Mouse (Mus musculus): ENCODE measurements around the gene Col9a2. TPM values are rescaled to one million over a fixed set of nuclear protein-coding genes. Genes with fewer than 3 reads are reported as not detected.

Gene Col9a2
- polyA plus RNA-seq, 1 experiment from 2014 or later = 2.9 TPM

- Histone ChIP-seq H3K36me3 (ENCODE audit: control insufficient read depth, insufficient read depth, low read length) (no peaks in the 10 kb centered on the region), H3K9me3 (ENCODE audit: control insufficient read depth, low read length) (no peaks in the 10 kb centered on the region), H3K27ac (ENCODE audit: low read depth, low read length) (peak overlapping the region; percentile 62), H3K4me2 (peak overlapping the region; percentile 33), H3K9ac (ENCODE audit: low read depth, low read length) (no peak overlapping the region), H3K4me3 (ENCODE audit: low read depth, low read length) (0 out of 2 replicates have a peak overlapping the region, but pooled peaks have one; percentile 6), H3K4me1 (replicated peaks; ENCODE audit: control insufficient read depth, insufficient read depth, low read length) (peaks cover 76% of the 10 kb centered on the region), H3K27me3 (replicated peaks; ENCODE audit: control insufficient read depth, insufficient read depth, low read length) (no peaks in the 10 kb centered on the region)
- no peak for DNase-seq (ENCODE audit: low spot score)
- WGBS = 23% methylated on average over 4 of the region's 4 CpGs
- ATAC-seq (replicated peaks; ENCODE audit: low FRiP score) = 0 out of 2 replicates have a peak, but pooled peaks have one; percentile 26
Measured at GRCm38 (mm10) chr4:121004679-121005078, 34.5 kb upstream of the Col9a2 start.

- Histone ChIP-seq H3K4me1 (replicated peaks; ENCODE audit: control insufficient read depth, insufficient read depth, low read length) (peaks cover 82% of the 10 kb centered on the region), H3K4me2 (peak overlapping the region; percentile 16; the same call in 1 of the 2 replicates), H3K9me3 (ENCODE audit: control insufficient read depth, low read length) (no peaks in the 10 kb centered on the region), H3K27ac (ENCODE audit: low read depth, low read length) (peak overlapping the region; percentile 9; the same call in 1 of the 2 replicates), H3K27me3 (replicated peaks; ENCODE audit: control insufficient read depth, insufficient read depth, low read length) (no peaks in the 10 kb centered on the region), H3K36me3 (ENCODE audit: control insufficient read depth, insufficient read depth, low read length) (no peaks in the 10 kb centered on the region), H3K9ac (ENCODE audit: low read depth, low read length) (no peak overlapping the region), H3K4me3 (ENCODE audit: low read depth, low read length) (no peak overlapping the region)
- ATAC-seq (replicated peaks; ENCODE audit: low FRiP score) (0 out of 2 replicates have a peak, but pooled peaks have one; percentile 3), DNase-seq (ENCODE audit: low spot score) (no peak)
Measured at GRCm38 (mm10) chr4:121007006-121007405, 32.2 kb upstream of the Col9a2 start.

GRCm38 (mm10) chr4:121008071-121008745, 31.0 kb upstream of the Col9a2 start:
- Histone ChIP-seq H3K27ac (ENCODE audit: low read depth, low read length) (no peak overlapping the region), H3K27me3 (replicated peaks; ENCODE audit: control insufficient read depth, insufficient read depth, low read length) (no peaks in the 10 kb centered on the region), H3K9me3 (ENCODE audit: control insufficient read depth, low read length) (no peaks in the 10 kb centered on the region), H3K4me3 (ENCODE audit: low read depth, low read length) (no peak overlapping the region), H3K4me1 (replicated peaks; ENCODE audit: control insufficient read depth, insufficient read depth, low read length) (peaks cover 80% of the 10 kb centered on the region), H3K4me2 (no peak overlapping the region), H3K36me3 (ENCODE audit: control insufficient read depth, insufficient read depth, low read length) (no peaks in the 10 kb centered on the region), H3K9ac (ENCODE audit: low read depth, low read length) (no peak overlapping the region)
- WGBS = 57% methylated on average over 3 of the region's 3 CpGs
- ATAC-seq (replicated peaks; ENCODE audit: low FRiP score) = no peak
- no peak for DNase-seq (ENCODE audit: low spot score)

- Histone ChIP-seq H3K27me3 (replicated peaks; ENCODE audit: control insufficient read depth, insufficient read depth, low read length) (no peaks in the 10 kb centered on the region), H3K36me3 (ENCODE audit: control insufficient read depth, insufficient read depth, low read length) (no peaks in the 10 kb centered on the region), H3K4me2 (peak overlapping the region; percentile 20; the same call in 1 of the 2 replicates), H3K9me3 (ENCODE audit: control insufficient read depth, low read length) (no peaks in the 10 kb centered on the region), H3K9ac (ENCODE audit: low read depth, low read length) (no peak overlapping the region), H3K4me1 (replicated peaks; ENCODE audit: control insufficient read depth, insufficient read depth, low read length) (peaks cover 80% of the 10 kb centered on the region), H3K4me3 (ENCODE audit: low read depth, low read length) (no peak overlapping the region), H3K27ac (ENCODE audit: low read depth, low read length) (no peak overlapping the region; the same call in 1 of the 2 replicates)
- no peak for ATAC-seq (replicated peaks; ENCODE audit: low FRiP score)
- DNase-seq (ENCODE audit: low spot score) = no peak
- WGBS = 73% methylated on average over 5 of the region's 5 CpGs
Measured at GRCm38 (mm10) chr4:121009151-121009550, 30.0 kb upstream of the Col9a2 start.

- peak overlapping the region; percentile 28 for H3K4me2 ChIP-seq
- ATAC-seq (replicated peaks; ENCODE audit: low FRiP score) = no peak
- no peaks in the 10 kb centered on the region for H3K36me3 ChIP-seq (ENCODE audit: control insufficient read depth, insufficient read depth, low read length)
- H3K9me3 ChIP-seq (ENCODE audit: control insufficient read depth, low read length) = no peaks in the 10 kb centered on the region
- peak overlapping the region; percentile 42; the same call in 1 of the 2 replicates for H3K27ac ChIP-seq (ENCODE audit: low read depth, low read length)
- peaks cover 76% of the 10 kb centered on the region for H3K4me1 ChIP-seq (replicated peaks; ENCODE audit: control insufficient read depth, insufficient read depth, low read length)
- no peak overlapping the region for H3K4me3 ChIP-seq (ENCODE audit: low read depth, low read length)
- no peaks in the 10 kb centered on the region for H3K27me3 ChIP-seq (replicated peaks; ENCODE audit: control insufficient read depth, insufficient read depth, low read length)
- WGBS = 69% methylated on average over 11 of the region's 11 CpGs
- H3K9ac ChIP-seq (ENCODE audit: low read depth, low read length) = no peak overlapping the region
- DNase-seq (ENCODE audit: low spot score) = no peak
Measured at GRCm38 (mm10) chr4:121010770-121011549, 28.2 kb upstream of the Col9a2 start.

GRCm38 (mm10) chr4:121014594-121015267, 24.5 kb upstream of the Col9a2 start:
- H3K4me1 ChIP-seq (replicated peaks; ENCODE audit: control insufficient read depth, insufficient read depth, low read length) = peaks cover 49% of the 10 kb centered on the region
- H3K36me3 ChIP-seq (ENCODE audit: control insufficient read depth, insufficient read depth, low read length) = no peaks in the 10 kb centered on the region
- H3K9me3 ChIP-seq (ENCODE audit: control insufficient read depth, low read length) = no peaks in the 10 kb centered on the region
- H3K4me3 ChIP-seq (ENCODE audit: low read depth, low read length) = peak overlapping the region; percentile 98
- peak overlapping the region; percentile 75 for H3K4me2 ChIP-seq
- whole genome bisulfite sequencing = 23% methylated on average over 10 of the region's 10 CpGs
- peak overlapping the region; percentile 42 for H3K9ac ChIP-seq (ENCODE audit: low read depth, low read length)
- no peaks in the 10 kb centered on the region for H3K27me3 ChIP-seq (replicated peaks; ENCODE audit: control insufficient read depth, insufficient read depth, low read length)
- DNase-seq (ENCODE audit: low spot score) = no peak
- peak overlapping the region; percentile 81 for H3K27ac ChIP-seq (ENCODE audit: low read depth, low read length)
- peak; percentile 77 for ATAC-seq (replicated peaks; ENCODE audit: low FRiP score)

- H3K9me3 ChIP-seq (ENCODE audit: control insufficient read depth, low read length) = no peaks in the 10 kb centered on the region
- H3K36me3 ChIP-seq (ENCODE audit: control insufficient read depth, insufficient read depth, low read length) = no peaks in the 10 kb centered on the region
- peaks cover 46% of the 10 kb centered on the region for H3K4me1 ChIP-seq (replicated peaks; ENCODE audit: control insufficient read depth, insufficient read depth, low read length)
- peak overlapping the region; percentile 98 for H3K4me3 ChIP-seq (ENCODE audit: low read depth, low read length)
- 48% methylated on average over 7 of the region's 7 CpGs for WGBS
- peak overlapping the region; percentile 42 for H3K9ac ChIP-seq (ENCODE audit: low read depth, low read length)
- DNase-seq (ENCODE audit: low spot score) (no peak), ATAC-seq (replicated peaks; ENCODE audit: low FRiP score) (no peak)
- H3K27ac ChIP-seq (ENCODE audit: low read depth, low read length) = peak overlapping the region; percentile 81
- peak overlapping the region; percentile 75 for H3K4me2 ChIP-seq
- H3K27me3 ChIP-seq (replicated peaks; ENCODE audit: control insufficient read depth, insufficient read depth, low read length) = no peaks in the 10 kb centered on the region
Measured at GRCm38 (mm10) chr4:121015268-121015659, 23.9 kb upstream of the Col9a2 start.

GRCm38 (mm10) chr4:121016021-121016898, 22.9 kb upstream of the Col9a2 start:
- ATAC-seq (replicated peaks; ENCODE audit: low FRiP score) (peak; percentile 5; the same call in 1 of the 2 replicates), DNase-seq (ENCODE audit: low spot score) (no peak)
- Histone ChIP-seq H3K4me2 (peak overlapping the region; percentile 75), H3K4me3 (ENCODE audit: low read depth, low read length) (peak overlapping the region; percentile 98), H3K9ac (ENCODE audit: low read depth, low read length) (peak overlapping the region; percentile 95), H3K27ac (ENCODE audit: low read depth, low read length) (peak overlapping the region; percentile 81), H3K9me3 (ENCODE audit: control insufficient read depth, low read length) (no peaks in the 10 kb centered on the region), H3K27me3 (replicated peaks; ENCODE audit: control insufficient read depth, insufficient read depth, low read length) (no peaks in the 10 kb centered on the region), H3K36me3 (ENCODE audit: control insufficient read depth, insufficient read depth, low read length) (no peaks in the 10 kb centered on the region), H3K4me1 (replicated peaks; ENCODE audit: control insufficient read depth, insufficient read depth, low read length) (peaks cover 36% of the 10 kb centered on the region)
- 3% methylated on average over 40 of the region's 40 CpGs for WGBS
